Mouse (Mus musculus) forebrain, embryonic 11.5 days (tissue): Measurements from ENCODE around the gene Nt5dc2. TPM values are rescaled to one million over a fixed set of nuclear protein-coding genes. Genes with fewer than 3 reads are reported as not detected.

Source experiments
- ATAC-seq: fragments of 200-750 bp; cut with Nextera tagmentation; replicated peaks from 2 replicates; pipeline ENCODE4 v1.8.0; 2017; ENCODE audit warnings: moderate TSS enrichment; ENCODE audit not compliant: low FRiP score
- DNase-seq: peaks from one replicate; pipeline ENCODE4 v3.0.0-alpha.2; 2017; ENCODE audit warnings: low spot score
- H3K27ac ChIP-seq: fragments of 300-500 bp; sonication (generic); 2 replicates; pipeline ENCODE4 v1.5.1; 2014; ENCODE audit warnings: low read depth, low read length
- H3K27me3 ChIP-seq: fragments of 300-500 bp; sonication (generic); 2 replicates; pipeline ENCODE4 v1.6.1; 2014; ENCODE audit warnings: mild to moderate bottlenecking, low read length, mixed read lengths; ENCODE audit not compliant: control insufficient read depth, insufficient read depth
- H3K36me3 ChIP-seq: fragments of 300-500 bp; sonication (generic); 2 replicates; pipeline ENCODE4 v1.6.1; 2014; ENCODE audit warnings: mild to moderate bottlenecking, low read length, moderate library complexity, mixed read lengths; ENCODE audit not compliant: control insufficient read depth, insufficient read depth
- H3K4me1 ChIP-seq: fragments of 300-500 bp; sonication (generic); replicated peaks from 2 replicates; pipeline ENCODE4 v1.6.1; 2014; ENCODE audit warnings: low read length, mixed read lengths; ENCODE audit not compliant: control insufficient read depth, insufficient read depth
- H3K4me2 ChIP-seq: fragments of 300-500 bp; sonication (generic); 2 replicates; pipeline ENCODE4 v1.6.1; 2014; ENCODE audit warnings: low read depth, mild to moderate bottlenecking, low read length, moderate library complexity, mixed read lengths; ENCODE audit not compliant: severe bottlenecking
- H3K4me3 ChIP-seq: fragments of 300-500 bp; sonication (generic); 2 replicates; pipeline ENCODE4 v1.5.1; 2014; ENCODE audit warnings: low read depth, low read length
- H3K9ac ChIP-seq: fragments of 300-500 bp; sonication (generic); 2 replicates; pipeline ENCODE4 v1.6.1; 2014; ENCODE audit warnings: low read length
- H3K9me3 ChIP-seq: fragments of 300-500 bp; sonication (generic); 2 replicates; pipeline ENCODE4 v1.6.1; 2016; ENCODE audit warnings: low read length, mixed read lengths; ENCODE audit not compliant: control insufficient read depth
- WGBS: fragments of 180-500 bp; shearing (Covaris S2); extraction: QIAGEN DNeasy Blood & Tissue Kit; methylation state at CpG from one replicate; pipeline ENCODE4 v1.1.7; 2014; 5-methylcytosine and 5-hydroxymethylcytosine counted together
- polyA plus RNA-seq: library from polyadenylated mRNA; unstranded; fragments of >200 nt; fragmentation: Nextera tagmentation; extraction: Ambion mirVana; gene quantifications from 2 replicates; pipeline ENCODE4 v1.2.1, GENCODE M21; 2014

Gene Nt5dc2
- polyA plus RNA-seq, 1 experiment from 2014 or later, result 565 TPM

DNA sequence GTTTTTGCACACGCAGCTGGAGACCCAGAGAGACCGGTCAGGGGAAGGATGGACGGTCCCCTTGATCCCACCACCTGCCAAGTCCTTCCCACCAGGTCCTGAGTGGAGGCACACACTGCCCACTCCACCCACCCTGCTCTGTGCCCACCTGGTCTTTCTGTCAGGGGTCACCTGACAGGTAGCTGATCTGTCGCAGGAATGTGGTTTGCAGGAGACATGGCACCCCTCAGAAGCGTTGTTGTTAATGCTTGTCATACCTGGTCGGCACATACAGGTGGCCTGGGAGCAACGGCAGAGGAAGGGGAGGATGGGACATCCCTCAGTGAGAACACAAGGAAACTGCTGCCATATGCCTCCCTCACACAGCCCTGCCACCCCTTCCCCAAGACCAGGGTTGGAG is 30.3 kb downstream of the Nt5dc2 start:
- H3K27ac ChIP-seq, result no peak overlapping the region
- H3K4me1 ChIP-seq, result no peaks in the 10 kb centered on the region
- H3K27me3 ChIP-seq, result no peaks in the 10 kb centered on the region
- no peak overlapping the region for H3K4me3 ChIP-seq
- no peaks in the 10 kb centered on the region for H3K9me3 ChIP-seq
- DNase-seq, result no peak
- H3K36me3 ChIP-seq, result no peaks in the 10 kb centered on the region
- no peak overlapping the region for H3K9ac ChIP-seq
- H3K4me2 ChIP-seq, result no peak overlapping the region
- 96% methylated on average over 7 of the region's 7 CpGs for WGBS
- no peak for ATAC-seq

- H3K9ac ChIP-seq, result no peak overlapping the region
- no peak overlapping the region for H3K4me2 ChIP-seq
- H3K27me3 ChIP-seq, result no peaks in the 10 kb centered on the region
- no peaks in the 10 kb centered on the region for H3K36me3 ChIP-seq
- H3K27ac ChIP-seq, result no peak overlapping the region
- H3K4me1 ChIP-seq, result no peaks in the 10 kb centered on the region
- WGBS, result 76% methylated on average over 10 of the region's 10 CpGs
- H3K9me3 ChIP-seq, result no peaks in the 10 kb centered on the region
- no peak for DNase-seq
- no peak overlapping the region for H3K4me3 ChIP-seq
- ATAC-seq, result no peak
These were observed 30.8 kb downstream of the Nt5dc2 start for GRCm38 (mm10) chr14:31161638-31162037.

- H3K4me2 ChIP-seq, result no peak overlapping the region
- H3K4me3 ChIP-seq, result no peak overlapping the region
- H3K27ac ChIP-seq, result no peak overlapping the region
- no peak overlapping the region for H3K9ac ChIP-seq
- H3K9me3 ChIP-seq, result no peaks in the 10 kb centered on the region
- WGBS, result 80% methylated on average over 8 of the region's 8 CpGs
- ATAC-seq, result no peak
- no peaks in the 10 kb centered on the region for H3K36me3 ChIP-seq
- DNase-seq, result no peak
- no peaks in the 10 kb centered on the region for H3K27me3 ChIP-seq
- H3K4me1 ChIP-seq, result no peaks in the 10 kb centered on the region
These were observed 33.2 kb downstream of the Nt5dc2 start for GRCm38 (mm10) chr14:31164067-31164466.

DNA sequence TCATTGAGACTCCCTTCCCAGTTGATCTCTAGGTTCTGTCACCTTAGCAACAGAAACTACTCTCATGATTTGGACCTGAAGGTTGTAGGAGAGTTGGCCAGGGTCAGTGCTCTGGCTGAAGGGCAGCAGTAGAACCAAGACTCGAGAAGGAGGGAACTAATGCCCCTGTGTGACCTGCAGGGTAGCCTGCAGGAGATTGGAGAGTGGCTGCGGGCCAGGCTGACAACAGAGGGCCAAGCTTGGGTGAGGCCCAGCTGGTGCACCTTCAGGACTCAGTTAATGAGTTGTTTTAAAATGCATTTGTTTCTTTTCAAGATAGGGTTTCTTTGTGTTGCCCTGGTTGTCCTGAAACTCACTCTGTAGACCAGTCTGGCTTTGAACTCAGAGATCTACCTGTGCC is 34.2 kb downstream of the Nt5dc2 start:
- no peaks in the 10 kb centered on the region for H3K36me3 ChIP-seq
- no peaks in the 10 kb centered on the region for H3K4me1 ChIP-seq
- H3K9me3 ChIP-seq, result no peaks in the 10 kb centered on the region
- H3K27me3 ChIP-seq, result no peaks in the 10 kb centered on the region
- H3K9ac ChIP-seq, result no peak overlapping the region
- DNase-seq (no peak), ATAC-seq (no peak)
- H3K4me3 ChIP-seq, result no peak overlapping the region
- no peak overlapping the region for H3K4me2 ChIP-seq
- no peak overlapping the region for H3K27ac ChIP-seq
- WGBS, result 61% methylated on average over 2 of the region's 2 CpGs

DNA sequence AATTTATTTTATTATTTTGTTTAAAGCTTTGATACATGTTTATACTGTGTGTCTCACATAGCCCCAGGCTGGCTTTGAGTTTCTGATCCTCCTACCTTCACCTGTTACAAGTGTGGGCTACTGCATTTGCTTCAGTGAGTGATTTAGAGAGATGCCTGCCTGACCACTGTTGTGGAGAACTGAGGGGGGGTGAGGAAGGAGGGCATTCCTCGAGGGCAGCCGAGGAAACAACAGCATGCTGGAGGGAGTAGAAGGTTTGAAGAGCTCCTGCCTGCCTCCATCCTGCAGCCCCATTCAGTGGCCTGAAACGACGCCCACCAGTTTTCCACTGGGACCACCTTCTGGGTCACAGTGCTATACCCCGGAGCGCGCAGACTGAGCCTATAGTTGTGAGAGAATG is 34.6 kb downstream of the Nt5dc2 start:
- no peak for ATAC-seq
- Histone ChIP-seq H3K9ac (no peak overlapping the region), H3K27ac (no peak overlapping the region), H3K4me3 (no peak overlapping the region), H3K4me2 (no peak overlapping the region), H3K4me1 (no peaks in the 10 kb centered on the region), H3K9me3 (no peaks in the 10 kb centered on the region), H3K27me3 (no peaks in the 10 kb centered on the region), H3K36me3 (peaks cover 2% of the 10 kb centered on the region; the same call in 1 of the 2 replicates)
- 55% methylated on average over 7 of the region's 7 CpGs for WGBS
- DNase-seq, result no peak

GRCm38 (mm10) chr14:31165991-31166630 is 35.3 kb downstream of the Nt5dc2 start:
- H3K4me2 ChIP-seq, result no peak overlapping the region
- H3K36me3 ChIP-seq, result peaks cover 5% of the 10 kb centered on the region
- H3K4me1 ChIP-seq, result no peaks in the 10 kb centered on the region
- H3K9ac ChIP-seq, result no peak overlapping the region
- H3K27ac ChIP-seq, result no peak overlapping the region
- 81% methylated on average over 10 of the region's 10 CpGs for WGBS
- no peaks in the 10 kb centered on the region for H3K9me3 ChIP-seq
- no peak for DNase-seq
- H3K27me3 ChIP-seq, result no peaks in the 10 kb centered on the region
- ATAC-seq, result no peak
- H3K4me3 ChIP-seq, result no peak overlapping the region

DNA sequence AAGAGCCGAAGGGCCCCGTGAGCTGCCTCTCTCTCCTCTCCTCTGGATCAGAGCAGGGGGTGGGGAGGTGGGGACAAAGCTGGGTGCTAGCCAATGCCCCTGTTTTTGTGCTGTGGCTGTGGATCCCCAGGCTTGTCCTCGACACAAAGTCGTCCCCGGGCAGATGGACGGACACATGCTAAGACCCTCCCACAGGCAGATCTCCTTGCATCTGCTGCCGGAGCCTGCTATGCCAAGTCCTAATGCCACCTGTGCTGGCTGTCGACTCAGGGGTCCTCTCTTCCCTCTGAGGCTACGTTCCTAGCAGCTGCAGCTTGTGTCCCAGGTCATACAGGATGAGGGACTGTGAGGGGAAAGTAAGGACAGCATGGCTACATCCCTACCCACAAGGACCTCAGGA is 36.0 kb downstream of the Nt5dc2 start:
- Histone ChIP-seq H3K27ac (no peak overlapping the region), H3K9me3 (no peaks in the 10 kb centered on the region), H3K4me1 (no peaks in the 10 kb centered on the region), H3K27me3 (no peaks in the 10 kb centered on the region), H3K36me3 (peaks cover 12% of the 10 kb centered on the region), H3K4me3 (no peak overlapping the region), H3K9ac (no peak overlapping the region), H3K4me2 (no peak overlapping the region)
- 78% methylated on average over 9 of the region's 9 CpGs for WGBS
- ATAC-seq, result no peak
- no peak for DNase-seq

DNA sequence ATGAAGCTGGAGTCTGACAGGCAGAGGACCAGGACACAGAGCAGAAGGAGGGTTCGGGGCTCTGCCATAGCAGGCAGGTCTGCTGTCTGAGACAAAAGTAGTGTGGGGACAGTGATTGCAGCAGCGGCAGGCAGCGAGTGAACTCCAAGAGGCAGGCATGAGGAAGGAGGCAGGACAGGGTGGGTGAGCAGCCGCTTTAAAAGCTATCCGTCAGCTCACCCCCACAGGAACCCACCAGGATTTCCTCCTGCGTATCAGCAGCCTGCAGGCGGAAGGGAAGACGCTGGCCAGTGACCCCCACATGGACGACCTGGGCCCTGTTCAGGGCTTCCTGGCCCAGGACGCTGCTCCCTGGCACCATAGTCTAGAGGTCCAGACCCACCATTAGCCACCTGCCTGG is 37.6 kb downstream of the Nt5dc2 start, which contains the start of gene Stab1:
Stab1 (minus strand) TSS at position 217 of the 400 bp plus-strand sequence.
- Histone ChIP-seq H3K27ac (no peak within 1 kb of the TSS), H3K9me3 (no peaks in the 10 kb centered on the region), H3K4me3 (no peak within 1 kb of the TSS), H3K36me3 (peaks cover 28% of the 10 kb centered on the region), H3K4me2 (no peak within 1 kb of the TSS), H3K27me3 (no peaks in the 10 kb centered on the region), H3K4me1 (no peaks in the 10 kb centered on the region), H3K9ac (no peak within 1 kb of the TSS)
- 58% methylated on average over 10 of the region's 10 CpGs for WGBS
- no peak for DNase-seq
- ATAC-seq, result no peak

- Histone ChIP-seq H3K27me3 (no peaks in the 10 kb centered on the region), H3K4me3 (no peak overlapping the region), H3K9ac (no peak overlapping the region), H3K27ac (no peak overlapping the region), H3K4me2 (no peak overlapping the region), H3K9me3 (no peaks in the 10 kb centered on the region), H3K36me3 (peaks cover 28% of the 10 kb centered on the region), H3K4me1 (no peaks in the 10 kb centered on the region)
- ATAC-seq (no peak), DNase-seq (no peak)
- 88% methylated on average over 6 of the region's 6 CpGs for WGBS
These were observed 38.7 kb downstream of the Nt5dc2 start for GRCm38 (mm10) chr14:31169508-31169907.
